Mouse (Mus musculus) hindbrain, embryonic 14.5 days (tissue): Measurements from ENCODE around the gene Enox1. TPM values are rescaled to one million over a fixed set of nuclear protein-coding genes. Genes with fewer than 3 reads are reported as not detected.

ENCODE experiments used
- ATAC-seq: fragments of 200-750 bp; cut with Nextera tagmentation; 2 replicates; pipeline ENCODE4 v1.8.0; 2017; ENCODE audit warnings: moderate number of reproducible peaks, mild to moderate bottlenecking, moderate TSS enrichment, moderate library complexity; ENCODE audit not compliant: low FRiP score
- DNase-seq: peaks from one replicate; pipeline ENCODE4 v3.0.0-alpha.2; 2015; ENCODE audit warnings: low spot score
- H3K27ac ChIP-seq: fragments of 300-500 bp; sonication (generic); 2 replicates; pipeline ENCODE4 v1.5.1; 2014; ENCODE audit warnings: mild to moderate bottlenecking, moderate library complexity
- H3K27me3 ChIP-seq: fragments of 300-500 bp; sonication (generic); 2 replicates; pipeline ENCODE4 v1.6.1; 2014; ENCODE audit warnings: mild to moderate bottlenecking, low read length, mixed read lengths; ENCODE audit not compliant: control insufficient read depth, insufficient read depth
- H3K36me3 ChIP-seq: fragments of 300-500 bp; sonication (generic); replicated peaks from 2 replicates; pipeline ENCODE4 v1.6.1; 2014; ENCODE audit not compliant: control insufficient read depth, insufficient read depth
- H3K4me1 ChIP-seq: fragments of 300-500 bp; sonication (generic); replicated peaks from 2 replicates; pipeline ENCODE4 v1.6.1; 2014; ENCODE audit warnings: antibody characterized with exemption, low read length, mixed read lengths; ENCODE audit not compliant: control insufficient read depth, insufficient read depth
- H3K4me2 ChIP-seq: fragments of 300-500 bp; sonication (generic); replicated peaks from 2 replicates; pipeline ENCODE4 v1.6.1; 2014; ENCODE audit warnings: mild to moderate bottlenecking, moderate library complexity
- H3K4me3 ChIP-seq: fragments of 300-500 bp; sonication (generic); replicated peaks from 2 replicates; pipeline ENCODE4 v1.5.1; 2014; ENCODE audit warnings: mild to moderate bottlenecking, low read length
- H3K9ac ChIP-seq: fragments of 300-500 bp; sonication (generic); 2 replicates; pipeline ENCODE4 v1.6.1; 2014
- H3K9me3 ChIP-seq: fragments of 300-500 bp; sonication (generic); 2 replicates; pipeline ENCODE4 v1.6.1; 2016; ENCODE audit warnings: low read length; ENCODE audit not compliant: control insufficient read depth
- WGBS: fragments of 180-500 bp; shearing (Covaris S2); extraction: QIAGEN DNeasy Blood & Tissue Kit; methylation state at CpG from one replicate; pipeline ENCODE4 v1.1.7; 2014; 5-methylcytosine and 5-hydroxymethylcytosine counted together
- polyA plus RNA-seq: library from polyadenylated mRNA; unstranded; fragments of >200 nt; fragmentation: Nextera tagmentation; extraction: Ambion mirVana; gene quantifications from 2 replicates; pipeline ENCODE4 v1.2.1, GENCODE M21; 2014

Enox1 gene
- polyA plus RNA-seq, 1 experiment from 2014 or later: 30.2 TPM

GRCm38 (mm10) chr14:77558910-77559309 lies 402.3 kb downstream of the Enox1 start:
- H3K4me1 ChIP-seq: no peaks in the 10 kb centered on the region
- ATAC-seq (no peak), DNase-seq (no peak)
- H3K36me3 ChIP-seq: no peaks in the 10 kb centered on the region
- H3K9ac ChIP-seq: no peak overlapping the region
- no peaks in the 10 kb centered on the region for H3K27me3 ChIP-seq
- no peak overlapping the region for H3K27ac ChIP-seq
- WGBS: 97% methylated on average over 3 of the region's 3 CpGs
- no peaks in the 10 kb centered on the region for H3K9me3 ChIP-seq
- H3K4me2 ChIP-seq: no peak overlapping the region
- no peak overlapping the region for H3K4me3 ChIP-seq

- WGBS: 48% methylated on average over 5 of the region's 5 CpGs
- Histone ChIP-seq H3K9ac (no peak overlapping the region), H3K36me3 (no peaks in the 10 kb centered on the region), H3K27ac (peak overlapping the region; percentile 41; the same call in 1 of the 2 replicates), H3K4me2 (no peak overlapping the region), H3K27me3 (no peaks in the 10 kb centered on the region), H3K9me3 (no peaks in the 10 kb centered on the region), H3K4me1 (no peaks in the 10 kb centered on the region), H3K4me3 (no peak overlapping the region)
- DNase-seq (no peak), ATAC-seq (no peak)
Observed at GRCm38 (mm10) chr14:77559792-77560191, 403.2 kb downstream of the Enox1 start.

GRCm38 (mm10) chr14:77561808-77562583 lies 405.4 kb downstream of the Enox1 start:
- no peak overlapping the region for H3K4me3 ChIP-seq
- no peaks in the 10 kb centered on the region for H3K4me1 ChIP-seq
- WGBS: 85% methylated on average over 6 of the region's 6 CpGs
- H3K9ac ChIP-seq: no peak overlapping the region
- DNase-seq: no peak
- no peaks in the 10 kb centered on the region for H3K27me3 ChIP-seq
- no peaks in the 10 kb centered on the region for H3K9me3 ChIP-seq
- no peak overlapping the region for H3K27ac ChIP-seq
- no peak overlapping the region for H3K4me2 ChIP-seq
- no peaks in the 10 kb centered on the region for H3K36me3 ChIP-seq
- ATAC-seq: no peak

GRCm38 (mm10) chr14:77563922-77564321 lies 407.4 kb downstream of the Enox1 start:
- no peaks in the 10 kb centered on the region for H3K36me3 ChIP-seq
- H3K27ac ChIP-seq: no peak overlapping the region
- ATAC-seq (no peak), DNase-seq (no peak)
- no peak overlapping the region for H3K4me3 ChIP-seq
- no peaks in the 10 kb centered on the region for H3K9me3 ChIP-seq
- H3K27me3 ChIP-seq: no peaks in the 10 kb centered on the region
- no peaks in the 10 kb centered on the region for H3K4me1 ChIP-seq
- WGBS: 68% methylated on average over 5 of the region's 5 CpGs
- H3K4me2 ChIP-seq: no peak overlapping the region
- no peak overlapping the region for H3K9ac ChIP-seq

GRCm38 (mm10) chr14:77567120-77567519 lies 410.6 kb downstream of the Enox1 start:
- no peaks in the 10 kb centered on the region for H3K9me3 ChIP-seq
- no peak overlapping the region for H3K9ac ChIP-seq
- no peaks in the 10 kb centered on the region for H3K36me3 ChIP-seq
- DNase-seq: no peak
- no peak for ATAC-seq
- WGBS: 86% methylated on average over 2 of the region's 2 CpGs
- no peak overlapping the region for H3K4me3 ChIP-seq
- no peaks in the 10 kb centered on the region for H3K4me1 ChIP-seq
- no peak overlapping the region for H3K27ac ChIP-seq
- no peaks in the 10 kb centered on the region for H3K27me3 ChIP-seq
- H3K4me2 ChIP-seq: no peak overlapping the region

GRCm38 (mm10) chr14:77574436-77574835 lies 417.9 kb downstream of the Enox1 start:
- no peaks in the 10 kb centered on the region; the same call in 1 of the 2 replicates for H3K4me1 ChIP-seq
- peak overlapping the region; percentile 4; the same call in 1 of the 2 replicates for H3K27ac ChIP-seq
- no peaks in the 10 kb centered on the region for H3K27me3 ChIP-seq
- DNase-seq: no peak
- ATAC-seq: no peak
- H3K4me3 ChIP-seq: no peak overlapping the region
- H3K9ac ChIP-seq: no peak overlapping the region
- 33% methylated on average over 3 of the region's 3 CpGs for WGBS
- no peaks in the 10 kb centered on the region for H3K9me3 ChIP-seq
- H3K36me3 ChIP-seq: no peaks in the 10 kb centered on the region
- no peak overlapping the region for H3K4me2 ChIP-seq

GRCm38 (mm10) chr14:77576411-77576810 lies 419.8 kb downstream of the Enox1 start:
- no peak for DNase-seq
- no peak for ATAC-seq
- Histone ChIP-seq H3K4me1 (no peaks in the 10 kb centered on the region; the same call in 1 of the 2 replicates), H3K4me2 (no peak overlapping the region), H3K27ac (no peak overlapping the region), H3K9ac (no peak overlapping the region), H3K4me3 (no peak overlapping the region), H3K36me3 (no peaks in the 10 kb centered on the region), H3K27me3 (no peaks in the 10 kb centered on the region), H3K9me3 (no peaks in the 10 kb centered on the region)
- 64% methylated on average over 5 of the region's 5 CpGs for WGBS

- H3K4me1 ChIP-seq: no peaks in the 10 kb centered on the region; the same call in 1 of the 2 replicates
- no peak overlapping the region for H3K4me2 ChIP-seq
- no peak overlapping the region for H3K4me3 ChIP-seq
- DNase-seq: no peak
- no peaks in the 10 kb centered on the region for H3K9me3 ChIP-seq
- H3K9ac ChIP-seq: no peak overlapping the region
- no peaks in the 10 kb centered on the region for H3K36me3 ChIP-seq
- 84% methylated on average over 18 of the region's 18 CpGs for WGBS
- no peaks in the 10 kb centered on the region for H3K27me3 ChIP-seq
- no peak for ATAC-seq
- no peak overlapping the region for H3K27ac ChIP-seq
Observed at GRCm38 (mm10) chr14:77577481-77578251, 421.1 kb downstream of the Enox1 start.

GRCm38 (mm10) chr14:77578355-77578754 lies 421.8 kb downstream of the Enox1 start:
- Histone ChIP-seq H3K4me1 (no peaks in the 10 kb centered on the region; the same call in 1 of the 2 replicates), H3K9ac (no peak overlapping the region), H3K9me3 (no peaks in the 10 kb centered on the region), H3K27ac (peak overlapping the region; percentile 65; the same call in 1 of the 2 replicates), H3K36me3 (no peaks in the 10 kb centered on the region), H3K27me3 (no peaks in the 10 kb centered on the region), H3K4me3 (no peak overlapping the region), H3K4me2 (no peak overlapping the region)
- WGBS: 32% methylated on average over 7 of the region's 7 CpGs
- no peak for DNase-seq
- peak; percentile 37; the same call in 1 of the 2 replicates for ATAC-seq
